In the genomic region with DNA sequence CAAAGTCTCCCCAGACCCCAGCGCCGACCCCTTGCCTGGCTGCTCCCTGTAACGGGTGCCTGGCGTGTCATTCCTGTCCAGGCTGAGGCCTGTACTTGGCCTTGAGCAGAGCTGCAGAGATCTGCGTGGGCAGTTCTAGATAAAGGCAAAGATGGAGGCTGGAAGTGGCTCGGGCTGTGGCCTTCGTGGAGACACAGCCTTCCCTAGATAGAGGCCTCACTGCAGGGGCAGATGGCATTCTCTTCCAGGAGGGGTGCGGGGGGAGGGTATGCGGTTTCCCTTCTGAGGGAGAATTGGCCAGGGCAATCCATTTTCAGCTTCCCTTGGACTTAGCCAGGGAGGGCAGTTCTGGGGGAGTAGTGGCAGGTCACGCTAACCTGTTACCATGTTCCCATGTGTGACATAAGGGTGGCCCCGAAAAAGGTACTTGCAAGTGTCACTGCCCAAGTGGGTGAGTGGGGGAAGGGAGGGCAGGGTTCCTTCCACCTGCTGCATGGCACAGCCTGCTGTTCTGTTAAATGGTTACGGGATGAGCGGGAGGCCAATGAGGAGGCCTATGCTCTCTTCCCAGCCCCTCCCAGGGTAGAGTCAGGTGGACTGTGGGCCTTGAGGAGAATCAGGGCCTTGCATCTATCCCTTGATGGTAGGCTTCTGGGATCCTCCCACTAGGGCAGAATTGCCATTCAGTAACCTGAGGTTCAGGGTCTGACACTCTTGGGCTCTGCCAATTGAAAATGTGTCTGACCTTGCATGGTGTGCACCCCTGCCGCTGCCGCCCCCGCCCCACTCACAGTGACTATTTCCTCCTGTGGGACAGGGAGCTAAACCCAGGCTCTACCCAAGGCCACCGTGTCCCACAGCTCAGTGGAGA, we compare ENCODE assay signal across 9 mouse cellular contexts. TPM values are rescaled to one million over a fixed set of nuclear protein-coding genes. Genes with fewer than 3 reads are reported as not detected.
DNase-seq lines count a peak whose midpoint lies in the region; ATAC-seq and TF ChIP-seq lines count a peak whose summit lies in the region.
"Had no signal": no experiment of that assay in that cellular context is flagged by ENCODE, and none has a peak within 500 bp of the region (broad histone marks: within the 10 kb centered on the region; RNA-seq: fewer than 3 reads in every experiment).

No protein-coding gene starts in this region.

- no peak for TF ChIP-seq CTCF in midbrain, postnatal 0 days (IDR thresholded peaks at IDR 0.05)

- no peaks in the 10 kb centered on the region for H3K36me3 ChIP-seq in heart, embryonic 10.5 days
- peaks cover 16% of the 10 kb centered on the region for H3K36me3 ChIP-seq in midbrain, embryonic 10.5 days
- peaks cover 7% of the 10 kb centered on the region for H3K36me3 ChIP-seq in midbrain, postnatal 0 days (ENCODE audit: insufficient read depth, low read length)
- 0 out of 2 replicates have a peak, but pooled peaks cover 8% of the 10 kb centered on the region for H3K36me3 ChIP-seq in hindbrain, embryonic 12.5 days
- H3K36me3 ChIP-seq in neural tube, embryonic 14.5 days (ENCODE audit: control insufficient read depth, insufficient read depth, low read length): no peaks in the 10 kb centered on the region

- H3K4me3 ChIP-seq in heart, embryonic 10.5 days: 0 out of 2 replicates have a peak overlapping the region, but pooled peaks have one; percentile 24
- no peak overlapping the region for H3K4me3 ChIP-seq in midbrain, embryonic 10.5 days
- no peak overlapping the region for H3K4me3 ChIP-seq in midbrain, postnatal 0 days (ENCODE audit: low read depth, low read length)
- no peak overlapping the region for H3K4me3 ChIP-seq in hindbrain, embryonic 12.5 days
- no peak overlapping the region for H3K4me3 ChIP-seq in neural tube, embryonic 14.5 days (ENCODE audit: low read depth, low read length)

- peaks cover 82% of the 10 kb centered on the region for H3K4me1 ChIP-seq in heart, embryonic 10.5 days
- peaks cover 96% of the 10 kb centered on the region for H3K4me1 ChIP-seq in midbrain, embryonic 10.5 days
- peaks cover 38% of the 10 kb centered on the region for H3K4me1 ChIP-seq in midbrain, postnatal 0 days (ENCODE audit: insufficient read depth, low read length)
- peaks cover 88% of the 10 kb centered on the region for H3K4me1 ChIP-seq in hindbrain, embryonic 12.5 days
- peaks cover 64% of the 10 kb centered on the region for H3K4me1 ChIP-seq in neural tube, embryonic 14.5 days (ENCODE audit: control insufficient read depth, insufficient read depth, low read length)

- peaks cover 47% of the 10 kb centered on the region for H3K27me3 ChIP-seq in heart, embryonic 10.5 days (ENCODE audit: insufficient read depth, poor library complexity, severe bottlenecking)
- peaks cover 32% of the 10 kb centered on the region for H3K27me3 ChIP-seq in midbrain, embryonic 10.5 days (ENCODE audit: low read depth, poor library complexity, severe bottlenecking)
- no peaks in the 10 kb centered on the region for H3K27me3 ChIP-seq in midbrain, postnatal 0 days (ENCODE audit: insufficient read depth, low read length)
- H3K27me3 ChIP-seq in hindbrain, embryonic 12.5 days: no peaks in the 10 kb centered on the region
- no peaks in the 10 kb centered on the region for H3K27me3 ChIP-seq in neural tube, embryonic 14.5 days (ENCODE audit: control insufficient read depth, insufficient read depth, low read length)

- 0 out of 2 replicates have a peak overlapping the region, but pooled peaks have one; percentile 36 for H3K27ac ChIP-seq in heart, embryonic 10.5 days
- H3K27ac ChIP-seq in midbrain, embryonic 10.5 days (replicated peaks): peak overlapping the region; percentile 76
- H3K27ac ChIP-seq in midbrain, postnatal 0 days (ENCODE audit: low read depth, low read length): no peak overlapping the region
- H3K27ac ChIP-seq in hindbrain, embryonic 12.5 days: peak overlapping the region; percentile 79
- H3K27ac ChIP-seq in neural tube, embryonic 14.5 days (ENCODE audit: low read depth, low read length): 0 out of 2 replicates have a peak overlapping the region, but pooled peaks have one; percentile 6

- intact Hi-C loops in heart, postnatal 36 days (cut with DNase I): no loop called here

- ATAC-seq in midbrain, postnatal 0 days (ENCODE audit: low FRiP score): no peak
- no peak for ATAC-seq in hindbrain, embryonic 12.5 days (ENCODE audit: low FRiP score)
- no peak for ATAC-seq in neural tube, embryonic 14.5 days (ENCODE audit: low read depth)

- no peaks in the 10 kb centered on the region for H3K9me3 ChIP-seq in heart, embryonic 10.5 days
- no peaks in the 10 kb centered on the region for H3K9me3 ChIP-seq in midbrain, embryonic 10.5 days (replicated peaks)
- no peaks in the 10 kb centered on the region for H3K9me3 ChIP-seq in midbrain, postnatal 0 days (ENCODE audit: low read length)
- H3K9me3 ChIP-seq in hindbrain, embryonic 12.5 days (replicated peaks): no peaks in the 10 kb centered on the region
- H3K9me3 ChIP-seq in neural tube, embryonic 14.5 days (ENCODE audit: control insufficient read depth, low read length): no peaks in the 10 kb centered on the region

- 59% methylated on average over 17 of the region's 17 CpGs for WGBS in heart, embryonic 10.5 days
- WGBS in midbrain, embryonic 10.5 days: 85% methylated on average over 17 of the region's 17 CpGs
- WGBS in midbrain, postnatal 0 days: 72% methylated on average over 17 of the region's 17 CpGs
- 70% methylated on average over 17 of the region's 17 CpGs for WGBS in hindbrain, embryonic 12.5 days
- WGBS in neural tube, embryonic 14.5 days: 65% methylated on average over 16 of the region's 17 CpGs

- DNase-seq in heart, embryonic 10.5 days (ENCODE audit: low spot score): no peak
- DNase-seq in heart, postnatal 36 days: no peak
- DNase-seq in midbrain, embryonic 10.5 days (ENCODE audit: low spot score): no peak
- no peak for DNase-seq in midbrain, postnatal 0 days (ENCODE audit: low spot score)
- no peak for DNase-seq in c-Kit-positive CD71-positive TER-119-positive erythroid progenitor cells, embryonic 14.5 days (ENCODE audit: low spot score)
- no peak for DNase-seq in frontal cortex, postnatal 25 days (ENCODE audit: low spot score in 2 of 2)
- DNase-seq: cerebellum, adult 11 months had no signal

- no peak overlapping the region for H3K4me2 ChIP-seq in midbrain, postnatal 0 days (ENCODE audit: low read depth, low read length, poor library complexity, severe bottlenecking)
- peak overlapping the region; percentile 11; the same call in 1 of the 2 replicates for H3K4me2 ChIP-seq in hindbrain, embryonic 12.5 days (replicated peaks)
- no peak overlapping the region for H3K4me2 ChIP-seq in neural tube, embryonic 14.5 days (ENCODE audit: low read depth, low read length)

- H3K9ac ChIP-seq in midbrain, postnatal 0 days (replicated peaks; ENCODE audit: low read length, poor library complexity, severe bottlenecking): no peak overlapping the region
- no peak overlapping the region for H3K9ac ChIP-seq in hindbrain, embryonic 12.5 days
- H3K9ac ChIP-seq in neural tube, embryonic 14.5 days (replicated peaks; ENCODE audit: low read depth, low read length): no peak overlapping the region

RNA-seq across cellular contexts. Expression of a gene that starts 22.5 kb away (rescaled TPM):
- polyA plus RNA-seq in heart, embryonic 10.5 days (2016; fragmentation: Nextera tagmentation; extraction: Ambion mirVana): 0.60 and 1.5 TPM in 2 replicates
- total RNA-seq in heart, postnatal 36 days (2021): 1 to 10 TPM; 1.6 to 1.9 TPM
- 4.0 and 5.1 TPM in 2 replicates for polyA plus RNA-seq in midbrain, embryonic 10.5 days (2016; fragmentation: Nextera tagmentation; extraction: Ambion mirVana)
- 5.6 and 10.4 TPM in 2 replicates for total RNA-seq in midbrain, postnatal 0 days (2014; rRNA removed)
- polyA plus RNA-seq in midbrain, postnatal 0 days (2015; fragmentation: Nextera tagmentation; extraction: Ambion mirVana): 3.5 and 4.2 TPM in 2 replicates
- polyA plus RNA-seq in hindbrain, embryonic 12.5 days (2016; fragmentation: Nextera tagmentation; extraction: Ambion mirVana): 9.4 and 9.9 TPM in 2 replicates
- polyA plus RNA-seq in neural tube, embryonic 14.5 days (2014; fragmentation: Nextera tagmentation; extraction: Ambion mirVana): 5.3 and 7.0 TPM in 2 replicates
